8 mouse cellular contexts compared by ENCODE assay signal in genomic region chr19:25635622-25636244, GRCm38 (mm10). TPM values are rescaled to one million over a fixed set of nuclear protein-coding genes. Genes with fewer than 3 reads are reported as not detected.
DNase-seq lines count a peak whose midpoint lies in the region; ATAC-seq and TF ChIP-seq lines count a peak whose summit lies in the region.

No protein-coding gene starts in this region.

- no peaks in the 10 kb centered on the region for H3K27me3 ChIP-seq in hindbrain, embryonic 13.5 days
- no peaks in the 10 kb centered on the region for H3K27me3 ChIP-seq in lung, postnatal 0 days (replicated peaks; ENCODE audit: insufficient read depth, low read length)

- H3K9me3 ChIP-seq in hindbrain, embryonic 13.5 days: no peaks in the 10 kb centered on the region
- H3K9me3 ChIP-seq in lung, postnatal 0 days (ENCODE audit: low read length): no peaks in the 10 kb centered on the region

- H3K27ac ChIP-seq in hindbrain, embryonic 13.5 days: no peak overlapping the region
- no peak overlapping the region for H3K27ac ChIP-seq in lung, postnatal 0 days (ENCODE audit: low read length)

- H3K4me1 ChIP-seq in hindbrain, embryonic 13.5 days (replicated peaks): 0 out of 2 replicates have a peak, but pooled peaks cover 4% of the 10 kb centered on the region
- H3K4me1 ChIP-seq in lung, postnatal 0 days (ENCODE audit: insufficient read depth, low read depth, low read length): no peaks in the 10 kb centered on the region

- no peaks in the 10 kb centered on the region for H3K36me3 ChIP-seq in hindbrain, embryonic 13.5 days
- H3K36me3 ChIP-seq in lung, postnatal 0 days (ENCODE audit: insufficient read depth, low read length): no peaks in the 10 kb centered on the region

- peak; percentile 45 for DNase-seq in adipocyte (ENCODE audit: low spot score)
- DNase-seq in cerebellum, adult 9-11 months: peak; percentile 11
- DNase-seq in frontal cortex, postnatal 14 days (ENCODE audit: low spot score in 2 of 2): peak; percentile 23 to 63
- peak; percentile 68 to 79 for DNase-seq in layer of hippocampus, postnatal 10 days (ENCODE audit: low spot score in 2 of 2)
- DNase-seq in lung, postnatal 0 days (ENCODE audit: low spot score): peak; percentile 80
- peak; percentile 26 for DNase-seq in right cerebral cortex, adult 18-20 months
- no peak for DNase-seq in spleen, adult 12 weeks (ENCODE audit: low spot score)

- peak; percentile 95 for TF ChIP-seq CTCF in lung, postnatal 0 days (IDR thresholded peaks at IDR 0.05)

- TF ChIP-seq EP300 in lung, postnatal 0 days (IDR thresholded peaks at IDR 0.05): no peak

- peak overlapping the region; percentile 38 for H3K4me3 ChIP-seq in hindbrain, embryonic 13.5 days
- H3K4me3 ChIP-seq in lung, postnatal 0 days (ENCODE audit: low read depth, low read length): no peak overlapping the region

- WGBS in hindbrain, embryonic 13.5 days: 14% methylated on average over 22 of the region's 22 CpGs
- WGBS in lung, postnatal 0 days: 9% methylated on average over 22 of the region's 22 CpGs

- H3K9ac ChIP-seq in hindbrain, embryonic 13.5 days: peak overlapping the region; percentile 53
- H3K9ac ChIP-seq in lung, postnatal 0 days (replicated peaks; ENCODE audit: low read depth): no peak overlapping the region

- H3K4me2 ChIP-seq in hindbrain, embryonic 13.5 days: peak overlapping the region; percentile 57
- H3K4me2 ChIP-seq in lung, postnatal 0 days (replicated peaks; ENCODE audit: low read depth, low read length): peak overlapping the region; percentile 25; the same call in 1 of the 2 replicates

- peak; percentile 79 for ATAC-seq in hindbrain, embryonic 13.5 days (ENCODE audit: low FRiP score)
- ATAC-seq in lung, postnatal 0 days: peak; percentile 52

RNA-seq across cellular contexts. Expression of gene Dmrt3, which starts 25.6 kb away (rescaled TPM):
- polyA plus RNA-seq in hindbrain, embryonic 13.5 days (2015; fragmentation: Nextera tagmentation; extraction: Ambion mirVana): 0.32 and 0.54 TPM in 2 replicates
- 1 to 10 TPM; 1.7 to 2.2 TPM for total RNA-seq in layer of hippocampus, postnatal 10 days (2021)
- polyA plus RNA-seq in lung, postnatal 0 days (2015; fragmentation: Nextera tagmentation; extraction: Ambion mirVana): 0.07 and 0.24 TPM in 2 replicates

RNA-seq across cellular contexts. Expression of gene Dmrt2, which starts 36.5 kb away (rescaled TPM):
- polyA plus RNA-seq in hindbrain, embryonic 13.5 days (2015; fragmentation: Nextera tagmentation; extraction: Ambion mirVana): 0.09 and 0.13 TPM in 2 replicates
- 1 to 10 TPM; 1.8 to 3.2 TPM for total RNA-seq in layer of hippocampus, postnatal 10 days (2021)
- 0.18 and 0.20 TPM in 2 replicates for polyA plus RNA-seq in lung, postnatal 0 days (2015; fragmentation: Nextera tagmentation; extraction: Ambion mirVana)
